Mouse (Mus musculus) limb, embryonic 13.5 days (tissue): Measurements from ENCODE around the gene Mdp1. TPM values are rescaled to one million over a fixed set of nuclear protein-coding genes. Genes with fewer than 3 reads are reported as not detected.

Experiments used
- ATAC-seq: fragments of 200-750 bp; cut with Nextera tagmentation; 2 replicates; pipeline ENCODE4 v1.8.0; 2017; ENCODE audit warnings: low read depth, moderate number of reproducible peaks, moderate TSS enrichment; ENCODE audit not compliant: low FRiP score
- H3K27ac ChIP-seq: fragments of 300-500 bp; sonication (generic); 2 replicates; pipeline ENCODE4 v1.5.1; 2015; ENCODE audit warnings: inconsistent platforms, mild to moderate bottlenecking, moderate library complexity
- H3K27me3 ChIP-seq: fragments of 300-500 bp; sonication (generic); 2 replicates; pipeline ENCODE4 v1.6.1; 2015; ENCODE audit warnings: mild to moderate bottlenecking, inconsistent platforms
- H3K36me3 ChIP-seq: fragments of 300-500 bp; sonication (generic); 2 replicates; pipeline ENCODE4 v1.6.1; 2015; ENCODE audit warnings: inconsistent platforms, mild to moderate bottlenecking, moderate library complexity
- H3K4me1 ChIP-seq: fragments of 300-500 bp; sonication (generic); 2 replicates; pipeline ENCODE4 v1.6.1; 2015; ENCODE audit warnings: inconsistent platforms
- H3K4me2 ChIP-seq: fragments of 300-500 bp; sonication (generic); replicated peaks from 2 replicates; pipeline ENCODE4 v1.6.1; 2015; ENCODE audit warnings: inconsistent platforms, mild to moderate bottlenecking, moderate library complexity
- H3K4me3 ChIP-seq: fragments of 300-500 bp; sonication (generic); 2 replicates; pipeline ENCODE4 v1.5.1; 2015; ENCODE audit warnings: moderate library complexity, mild to moderate bottlenecking, inconsistent platforms
- H3K9ac ChIP-seq: fragments of 300-500 bp; sonication (generic); 2 replicates; pipeline ENCODE4 v1.6.1; 2015; ENCODE audit warnings: mild to moderate bottlenecking, inconsistent platforms
- H3K9me3 ChIP-seq: fragments of 300-500 bp; sonication (generic); 2 replicates; pipeline ENCODE4 v1.6.1; 2016; ENCODE audit warnings: inconsistent platforms
- WGBS: fragments of 180-500 bp; shearing (Covaris S2); methylation state at CpG from one replicate; pipeline ENCODE4 v1.1.7; 2015; 5-methylcytosine and 5-hydroxymethylcytosine counted together
- polyA plus RNA-seq: library from polyadenylated mRNA; unstranded; fragments of >200 nt; fragmentation: Nextera tagmentation; extraction: Ambion mirVana; gene quantifications from 2 replicates; pipeline ENCODE4 v1.2.1, GENCODE M21; 2015

Gene Mdp1
- polyA plus RNA-seq, 1 experiment from 2014 or later: 69.5 TPM

- no peak overlapping the region for H3K9ac ChIP-seq
- ATAC-seq: no peak
- 76% methylated on average over 6 of the region's 6 CpGs for WGBS
- H3K27ac ChIP-seq: no peak overlapping the region
- H3K9me3 ChIP-seq: no peaks in the 10 kb centered on the region
- H3K4me3 ChIP-seq: no peak overlapping the region
- H3K27me3 ChIP-seq: no peaks in the 10 kb centered on the region
- no peaks in the 10 kb centered on the region for H3K4me1 ChIP-seq
- peaks cover 18% of the 10 kb centered on the region for H3K36me3 ChIP-seq
- H3K4me2 ChIP-seq: no peak overlapping the region
Measured at GRCm38 (mm10) chr14:55613346-55613745, 47.0 kb downstream of the Mdp1 start.

- Histone ChIP-seq H3K9me3 (no peaks in the 10 kb centered on the region), H3K27me3 (no peaks in the 10 kb centered on the region), H3K4me2 (no peak overlapping the region), H3K27ac (no peak overlapping the region), H3K36me3 (peaks cover 49% of the 10 kb centered on the region), H3K9ac (no peak overlapping the region), H3K4me3 (no peak overlapping the region), H3K4me1 (peaks cover 14% of the 10 kb centered on the region)
- no peak for ATAC-seq
- 95% methylated on average over 6 of the region's 6 CpGs for WGBS
Measured at GRCm38 (mm10) chr14:55608339-55608738, 52.0 kb downstream of the Mdp1 start.

Other genes with a start within 250 kb of the Mdp1 start
- 87.4 and 89.1 TPM in 2 replicates for gene Dhrs4, start 181.8 kb downstream of the Mdp1 start, polyA plus RNA-seq
- 2.7 and 3.3 TPM in 2 replicates for gene Carmil3, start 169.9 kb downstream of the Mdp1 start, polyA plus RNA-seq
- 0.32 and 0.78 TPM in 2 replicates for gene Cpne6, start 150.1 kb downstream of the Mdp1 start, polyA plus RNA-seq
- not detected in 2 replicates for gene Nrl, start 135.5 kb downstream of the Mdp1 start, polyA plus RNA-seq
- 36.9 and 38.0 TPM in 2 replicates for gene Pck2, start 120.2 kb downstream of the Mdp1 start, polyA plus RNA-seq
- 55.9 and 58.7 TPM in 2 replicates for gene Dcaf11, start 100.5 kb downstream of the Mdp1 start, polyA plus RNA-seq
- 0.74 TPM in 1 of 2 replicates, not detected in the other for gene A730061H03Rik, start 100.1 kb downstream of the Mdp1 start, polyA plus RNA-seq
- gene Fitm1, start 84.9 kb downstream of the Mdp1 start, polyA plus RNA-seq: 22.5 and 25.5 TPM in 2 replicates
- 145 and 150 TPM in 2 replicates for gene Psme1, start 82.4 kb downstream of the Mdp1 start, polyA plus RNA-seq
- gene Emc9, start 75.2 kb downstream of the Mdp1 start, polyA plus RNA-seq: 4.9 and 5.0 TPM in 2 replicates
- gene Psme2, start 69.4 kb downstream of the Mdp1 start, polyA plus RNA-seq: 251 and 280 TPM in 2 replicates
- gene Rnf31, start 68.8 kb downstream of the Mdp1 start, polyA plus RNA-seq: 22.5 and 23.2 TPM in 2 replicates
- gene Irf9, start 56.9 kb downstream of the Mdp1 start, polyA plus RNA-seq: 11.2 and 11.4 TPM in 2 replicates
- gene Rec8, start 42.5 kb downstream of the Mdp1 start, polyA plus RNA-seq: 6.1 and 7.0 TPM in 2 replicates
- gene Ipo4, start 24.6 kb downstream of the Mdp1 start, polyA plus RNA-seq: 107 and 113 TPM in 2 replicates
- gene Gm49378, start 22.6 kb downstream of the Mdp1 start, polyA plus RNA-seq: 1.3 and 1.9 TPM in 2 replicates
- gene Tm9sf1, start 16.7 kb downstream of the Mdp1 start, polyA plus RNA-seq: 108 and 113 TPM in 2 replicates
- gene Tssk4, start 10.3 kb downstream of the Mdp1 start, polyA plus RNA-seq: 0.91 and 1.0 TPM in 2 replicates
- 70.2 and 72.7 TPM in 2 replicates for gene Gmpr2, start 11.4 kb upstream of the Mdp1 start, polyA plus RNA-seq
- 606 and 624 TPM in 2 replicates for gene Nedd8, start 11.6 kb upstream of the Mdp1 start, polyA plus RNA-seq
- 43.4 and 44.0 TPM in 2 replicates for gene Tinf2, start 21.3 kb upstream of the Mdp1 start, polyA plus RNA-seq
- 5.0 and 5.7 TPM in 2 replicates for gene Tgm1, start 53.4 kb upstream of the Mdp1 start, polyA plus RNA-seq
- gene Rabggta, start 61.8 kb upstream of the Mdp1 start, polyA plus RNA-seq: 24.8 and 26.2 TPM in 2 replicates
- 78.1 and 89.9 TPM in 2 replicates for gene Dhrs1, start 85.2 kb upstream of the Mdp1 start, polyA plus RNA-seq
- gene Nop9, start 85.2 kb upstream of the Mdp1 start, polyA plus RNA-seq: 41.8 and 42.8 TPM in 2 replicates
- 0.45 and 0.72 TPM in 2 replicates for gene Cideb, start 98.0 kb upstream of the Mdp1 start, polyA plus RNA-seq
- 0.36 and 0.64 TPM in 2 replicates for gene Ltb4r2, start 100.9 kb upstream of the Mdp1 start, polyA plus RNA-seq
- 0.45 and 0.51 TPM in 2 replicates for gene Ltb4r1, start 105.5 kb upstream of the Mdp1 start, polyA plus RNA-seq
- gene Adcy4, start 123.6 kb upstream of the Mdp1 start, polyA plus RNA-seq: 20.9 and 25.6 TPM in 2 replicates
- 31.0 and 37.1 TPM in 2 replicates for gene Ripk3, start 128.4 kb upstream of the Mdp1 start, polyA plus RNA-seq
- gene Nfatc4, start 162.6 kb upstream of the Mdp1 start, polyA plus RNA-seq: 124 and 128 TPM in 2 replicates
- 28.2 and 34.2 TPM in 2 replicates for gene Nynrin, start 193.5 kb upstream of the Mdp1 start, polyA plus RNA-seq
- gene Cbln3, start 223.9 kb upstream of the Mdp1 start, polyA plus RNA-seq: 0.17 and 0.31 TPM in 2 replicates
- 24.2 and 25.5 TPM in 2 replicates for gene Khnyn, start 224.4 kb upstream of the Mdp1 start, polyA plus RNA-seq
- gene Sdr39u1, start 239.8 kb upstream of the Mdp1 start, polyA plus RNA-seq: 98.8 and 104 TPM in 2 replicates